Mouse (Mus musculus) effector memory CD4-positive, alpha-beta T cell, adult 5 months (primary cell): ENCODE data around the gene Zfp414. TPM values are rescaled to one million over a fixed set of nuclear protein-coding genes. Genes with fewer than 3 reads are reported as not detected.

Experiments used
- polyA plus RNA-seq: library from polyadenylated mRNA; unstranded; fragments of 100-300 nt; shearing (Covaris generic); gene quantifications from one replicate; pipeline ENCODE4 v1.2.1, GENCODE M21; 2017

The Zfp414 gene
- 33.1 TPM for polyA plus RNA-seq

GRCm38 (mm10) chr17:33628621-33629486 lies at the start of gene Zfp414:
Gene Zfp414 (plus strand): TSS chr17:33629090.

GRCm38 (mm10) chr17:33637516-33638276 lies 8.8 kb downstream of the Zfp414 start, which contains the start of gene Pram1:
Gene Pram1 (plus strand): TSS chr17:33638056.

Other genes starting within 250 kb of the Zfp414 start
- gene Zfp101, start 234.4 kb upstream of the Zfp414 start, polyA plus RNA-seq = 7.4 TPM
- not detected for gene Actl9, start 196.2 kb upstream of the Zfp414 start, polyA plus RNA-seq
- gene Adamts10, start 104.9 kb upstream of the Zfp414 start, polyA plus RNA-seq = 100 TPM
- gene Myo1f, start 73.4 kb upstream of the Zfp414 start, polyA plus RNA-seq = 146 TPM
- gene Pram1, start 9.0 kb downstream of the Zfp414 start, polyA plus RNA-seq = not detected
- gene Hnrnpm, start 57.8 kb downstream of the Zfp414 start, polyA plus RNA-seq = 318 TPM
- gene March2, start 89.6 kb downstream of the Zfp414 start, polyA plus RNA-seq = 85.9 TPM
- gene Rab11b, start 131.4 kb downstream of the Zfp414 start, polyA plus RNA-seq = 315 TPM
- 0.39 TPM for gene Angptl4, start 152.7 kb downstream of the Zfp414 start, polyA plus RNA-seq
- 2.5 TPM for gene Kank3, start 181.4 kb downstream of the Zfp414 start, polyA plus RNA-seq
- gene Rps28, start 195.5 kb downstream of the Zfp414 start, polyA plus RNA-seq = 1,034 TPM
- gene Ndufa7, start 195.5 kb downstream of the Zfp414 start, polyA plus RNA-seq = 205 TPM
- 16.6 TPM for gene Cd320, start 214.0 kb downstream of the Zfp414 start, polyA plus RNA-seq
- not detected for gene Gm7029, start 244.7 kb downstream of the Zfp414 start, polyA plus RNA-seq